Mouse (Mus musculus) G1E-ER4 (cell line): ENCODE data around the gene Slc5a10. TPM values are rescaled to one million over a fixed set of nuclear protein-coding genes. Genes with fewer than 3 reads are reported as not detected.

Experiments used
- GATA1 ChIP-seq: IDR thresholded peaks from one replicate; pipeline ENCODE4 v1.8.0; 2012; ENCODE audit warnings: low read length, inconsistent platforms
- polyA plus RNA-seq: library from polyadenylated mRNA; stranded (reverse); fragments of >175 nt; gene quantifications from 2 replicates; pipeline ENCODE4 v1.2.3, GENCODE M21; 2012

Slc5a10 gene
- polyA plus RNA-seq, result not detected in 2 replicates

- no peak for TF ChIP-seq GATA1
These were observed at the start of gene Slc5a10 for GRCm38 (mm10) chr11:61720636-61721035. Gene Slc5a10 (minus strand): TSS chr11:61720826.

- TF ChIP-seq GATA1, result no peak
These were observed 41.2 kb upstream of the Slc5a10 start, which contains the start of gene Prpsap2 for GRCm38 (mm10) chr11:61761584-61762407. Gene Prpsap2 (minus strand): TSS chr11:61762088.

GRCm38 (mm10) chr11:61760518-61760917 lies 39.9 kb upstream of the Slc5a10 start:
- no peak for TF ChIP-seq GATA1

- no peak for TF ChIP-seq GATA1
These were observed 36.5 kb upstream of the Slc5a10 start for GRCm38 (mm10) chr11:61757151-61757550.

GRCm38 (mm10) chr11:61751612-61752011 lies 31.0 kb upstream of the Slc5a10 start:
- no peak for TF ChIP-seq GATA1

GRCm38 (mm10) chr11:61747161-61747560 lies 26.5 kb upstream of the Slc5a10 start:
- TF ChIP-seq GATA1, result no peak

GRCm38 (mm10) chr11:61745781-61746180 lies 25.2 kb upstream of the Slc5a10 start:
- no peak for TF ChIP-seq GATA1

- no peak for TF ChIP-seq GATA1
These were observed 23.8 kb upstream of the Slc5a10 start for GRCm38 (mm10) chr11:61744460-61744859.

- no peak for TF ChIP-seq GATA1
These were observed 23.1 kb upstream of the Slc5a10 start for GRCm38 (mm10) chr11:61743768-61744167.

- no peak for TF ChIP-seq GATA1
These were observed 19.9 kb upstream of the Slc5a10 start for GRCm38 (mm10) chr11:61740500-61740899.

- no peak for TF ChIP-seq GATA1
These were observed 16.7 kb upstream of the Slc5a10 start for GRCm38 (mm10) chr11:61737290-61737689.

- no peak for TF ChIP-seq GATA1
These were observed 12.0 kb upstream of the Slc5a10 start for GRCm38 (mm10) chr11:61732672-61733071.

GRCm38 (mm10) chr11:61728037-61728436 lies 7.4 kb upstream of the Slc5a10 start:
- no peak for TF ChIP-seq GATA1

- TF ChIP-seq GATA1, result no peak
These were observed 1.5 kb upstream of the Slc5a10 start for GRCm38 (mm10) chr11:61722077-61722476.

- TF ChIP-seq GATA1, result no peak
These were observed 800 bp downstream of the Slc5a10 start for GRCm38 (mm10) chr11:61719826-61720225.

GRCm38 (mm10) chr11:61719387-61719786 lies 1.2 kb downstream of the Slc5a10 start:
- TF ChIP-seq GATA1, result no peak

- no peak for TF ChIP-seq GATA1
These were observed 2.6 kb downstream of the Slc5a10 start for GRCm38 (mm10) chr11:61717990-61718389.

GRCm38 (mm10) chr11:61715130-61715529 lies 5.5 kb downstream of the Slc5a10 start:
- TF ChIP-seq GATA1, result no peak
